Mouse (Mus musculus): Measurements from ENCODE around the gene Gpr25.

The Gpr25 gene

DNA sequence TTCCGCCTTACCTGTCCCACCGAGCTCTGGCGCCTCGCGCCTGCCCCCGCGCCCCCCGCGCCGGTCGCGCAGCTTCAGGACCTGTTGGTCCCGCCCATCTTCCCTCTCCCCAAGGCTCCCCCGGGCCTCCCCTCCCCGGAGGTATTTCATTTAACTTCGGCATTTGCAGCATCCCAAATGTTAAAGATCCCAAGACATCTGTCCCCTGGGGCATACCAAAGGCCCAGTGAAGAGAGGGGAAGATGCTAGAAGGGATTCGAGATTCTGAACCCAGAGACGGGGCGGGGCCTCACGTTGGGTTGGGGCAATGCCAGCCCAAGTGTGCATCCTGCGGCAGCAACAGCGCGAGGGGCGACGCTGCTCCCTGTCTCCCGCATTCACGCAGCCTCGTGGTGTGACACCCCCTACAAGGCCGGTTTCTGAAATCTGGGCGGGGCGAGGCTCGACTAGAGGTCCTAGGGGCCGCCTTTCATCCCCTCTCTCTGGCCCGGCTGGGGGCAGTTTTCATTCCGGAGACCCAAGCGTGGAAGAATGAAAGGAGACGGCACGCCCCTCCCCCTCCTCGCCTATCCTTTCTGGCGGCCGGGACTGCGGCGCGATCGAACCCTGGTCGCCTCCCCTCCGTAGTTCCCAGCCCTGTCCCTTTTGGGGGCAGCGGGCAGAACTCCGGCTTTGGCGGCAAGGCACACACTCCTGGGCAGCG, 26.6 kb downstream of the Gpr25 start, which contains the start of gene Inava:
Inava (minus strand) TSS at position 373 of the 703 bp plus-strand sequence.
- DNase-seq (ENCODE audit: low read depth, low spot score) = peak; percentile 86

DNA sequence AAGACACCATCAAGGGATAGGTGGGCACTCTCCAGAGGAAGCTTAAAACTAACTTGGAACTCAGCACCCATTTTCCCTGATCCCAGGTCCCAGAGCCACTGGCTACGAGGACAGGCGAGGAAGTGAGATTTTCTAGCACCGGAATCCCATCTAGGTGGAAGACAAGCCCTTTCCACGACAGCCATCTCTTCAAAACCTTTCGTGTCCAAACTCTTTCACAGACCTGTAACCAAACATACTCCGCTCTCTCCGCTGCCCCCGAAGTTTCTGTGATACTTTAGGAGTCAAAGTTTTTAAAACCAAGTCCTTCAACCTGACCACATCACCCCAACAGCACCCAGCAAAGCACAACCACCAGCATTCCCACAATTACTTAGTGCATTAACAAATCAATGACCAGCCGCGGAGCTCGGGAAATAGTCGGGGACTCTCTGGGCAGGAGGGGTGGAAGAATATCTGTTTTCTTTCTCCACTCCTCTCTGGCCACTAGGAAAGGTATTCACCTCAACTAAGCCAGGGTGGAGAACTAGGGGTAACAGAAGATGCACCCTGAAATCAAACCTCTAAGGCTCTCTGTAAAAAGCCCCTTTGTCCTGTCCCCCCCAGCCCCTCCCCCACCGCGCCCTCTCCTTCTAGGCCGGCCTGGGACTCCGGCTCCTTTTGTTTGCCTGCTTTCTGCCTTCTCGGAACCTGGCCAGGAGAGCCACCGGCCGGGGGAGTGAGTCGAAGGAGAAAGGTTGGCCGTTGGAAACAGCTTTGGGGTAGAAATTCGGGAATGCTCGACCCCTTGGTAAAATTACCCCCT, 27.5 kb downstream of the Gpr25 start:
- no peak for DNase-seq (ENCODE audit: low read depth, low spot score)

DNA sequence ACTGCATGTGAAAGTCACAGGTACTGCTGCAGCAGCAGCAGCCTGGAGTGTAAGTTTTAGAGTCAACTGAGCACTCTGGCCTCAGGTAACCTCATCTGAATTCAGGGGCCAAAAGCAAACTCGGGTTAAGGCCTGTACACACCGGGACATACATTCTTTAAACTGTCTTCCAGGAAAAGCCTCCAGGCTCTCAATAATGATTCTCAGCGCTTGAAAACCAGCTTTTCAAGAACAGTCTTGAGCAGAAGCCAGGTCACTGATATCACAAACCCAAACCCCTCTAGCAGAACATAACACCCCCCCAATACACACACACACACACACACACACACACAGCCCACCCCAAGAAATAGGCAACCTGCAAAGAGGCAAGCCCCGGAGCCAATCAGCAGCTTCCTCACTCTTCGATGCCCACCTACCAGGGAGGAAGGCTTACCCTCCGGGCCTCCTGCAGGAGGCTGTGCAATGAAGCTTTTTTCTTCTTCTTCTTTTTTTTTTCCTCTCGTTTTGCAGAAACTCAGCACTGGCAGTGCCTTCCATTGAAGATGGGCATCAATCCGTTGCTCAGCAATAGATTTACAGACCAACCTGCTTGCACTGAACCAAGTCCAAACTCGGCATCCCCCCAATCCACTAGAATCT, 28.3 kb downstream of the Gpr25 start:
- no peak for DNase-seq (ENCODE audit: low read depth, low spot score)

- no peak for DNase-seq (ENCODE audit: low read depth, low spot score)
Observed at GRCm38 (mm10) chr1:136231596-136231995, 29.1 kb downstream of the Gpr25 start.

DNA sequence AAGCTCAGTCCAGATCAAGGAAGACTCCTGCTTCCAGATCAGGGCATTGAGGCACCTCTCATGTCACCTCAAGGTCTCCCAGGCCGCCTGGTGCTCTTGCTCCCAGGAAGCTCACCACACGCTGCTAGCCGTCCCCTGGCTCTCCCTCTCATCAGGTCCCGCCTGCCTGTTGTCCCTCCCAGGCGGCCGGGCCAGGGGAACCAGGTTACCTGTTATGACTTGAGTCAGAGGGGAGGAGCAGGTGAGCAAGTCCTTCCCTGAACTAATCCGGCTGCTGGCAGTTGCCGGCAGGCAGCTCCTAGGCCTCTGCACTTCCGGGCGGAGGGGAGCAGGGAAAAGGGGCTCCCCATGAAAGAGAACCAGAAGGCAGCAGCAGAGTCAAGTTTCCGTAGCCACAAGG, 30.5 kb downstream of the Gpr25 start:
- DNase-seq (ENCODE audit: low read depth, low spot score) = no peak

- DNase-seq (ENCODE audit: low read depth, low spot score) = no peak
Observed at GRCm38 (mm10) chr1:136229040-136229373, 31.7 kb downstream of the Gpr25 start.

DNA sequence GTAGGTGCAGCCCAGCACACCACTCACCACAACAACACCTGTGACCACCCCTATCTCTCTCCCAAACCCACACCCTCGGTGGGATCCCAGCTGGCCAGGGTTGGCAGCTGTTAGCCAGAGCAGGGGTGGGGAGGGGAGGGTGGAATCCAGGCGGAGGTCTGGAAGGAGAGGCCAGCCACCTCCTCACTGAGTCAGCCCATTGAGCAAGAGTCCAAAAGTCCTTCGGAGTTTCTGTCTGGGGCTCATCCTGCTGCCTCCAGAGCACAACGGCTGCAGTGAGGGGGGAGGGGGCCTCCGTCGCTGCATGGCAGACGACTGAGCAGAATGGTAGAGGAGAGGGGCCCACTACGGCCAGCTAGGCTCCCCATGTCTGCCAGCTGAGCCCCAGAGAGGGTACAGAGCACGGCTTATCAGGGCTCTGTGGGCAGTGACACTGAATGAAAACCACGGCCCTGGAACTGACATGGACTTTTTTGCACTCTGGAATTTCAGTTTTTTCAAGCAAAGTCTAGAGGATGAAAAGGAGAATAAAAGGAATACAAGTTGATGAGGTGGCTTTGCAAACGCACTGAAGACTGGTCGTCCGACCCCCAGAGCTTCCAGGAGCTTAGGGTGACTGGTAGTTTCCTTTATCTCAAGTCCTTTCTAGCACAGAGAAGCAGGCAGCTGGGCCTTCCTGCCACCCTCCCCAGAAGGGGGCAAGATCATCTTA, 32.2 kb downstream of the Gpr25 start:
- no peak for DNase-seq (ENCODE audit: low read depth, low spot score)

DNA sequence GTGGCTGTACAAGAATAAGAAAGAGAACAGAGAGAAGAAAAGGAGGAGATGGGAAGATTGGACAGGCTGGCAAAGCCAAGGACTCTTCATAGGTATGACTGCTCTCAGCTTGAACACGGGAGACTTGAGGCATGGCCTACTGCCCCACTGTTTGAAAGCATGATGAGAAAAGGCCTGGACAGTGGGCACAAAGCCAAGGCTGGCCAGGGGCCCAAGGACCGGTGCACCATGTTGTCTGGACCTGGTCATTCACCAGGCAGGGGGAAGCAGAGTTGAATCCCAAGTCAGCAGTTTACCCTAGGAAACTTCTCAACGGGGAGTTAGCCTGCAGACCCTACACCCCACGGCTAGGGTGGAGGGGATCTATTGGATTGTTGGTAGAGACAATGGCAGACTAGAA, 32.8 kb downstream of the Gpr25 start:
- no peak for DNase-seq (ENCODE audit: low read depth, low spot score)

GRCm38 (mm10) chr1:136226626-136227025, 34.0 kb downstream of the Gpr25 start:
- no peak for DNase-seq (ENCODE audit: low read depth, low spot score)

DNA sequence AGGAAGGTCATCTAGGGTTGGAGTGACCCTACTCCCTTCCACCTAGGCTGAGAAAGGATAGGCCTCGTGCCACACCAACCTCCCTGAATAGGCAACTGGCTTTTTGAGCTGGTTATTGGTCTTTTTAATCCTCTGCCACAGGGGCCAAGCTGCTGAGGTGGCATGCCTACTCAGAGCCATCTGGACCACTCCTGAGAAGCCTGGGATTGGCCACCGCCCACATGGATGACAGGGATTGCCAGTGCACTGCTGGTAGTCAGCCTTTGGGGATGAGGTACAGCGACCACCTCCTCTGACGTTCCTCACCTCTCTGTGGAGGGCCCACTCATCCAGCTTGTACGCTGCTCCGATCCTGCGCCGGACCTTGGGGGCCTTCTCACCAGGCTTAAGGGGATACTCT, 34.8 kb downstream of the Gpr25 start:
- no peak for DNase-seq (ENCODE audit: low read depth, low spot score)

- no peak for DNase-seq (ENCODE audit: low read depth, low spot score)
Observed at GRCm38 (mm10) chr1:136223758-136224342, 36.8 kb downstream of the Gpr25 start.

DNA sequence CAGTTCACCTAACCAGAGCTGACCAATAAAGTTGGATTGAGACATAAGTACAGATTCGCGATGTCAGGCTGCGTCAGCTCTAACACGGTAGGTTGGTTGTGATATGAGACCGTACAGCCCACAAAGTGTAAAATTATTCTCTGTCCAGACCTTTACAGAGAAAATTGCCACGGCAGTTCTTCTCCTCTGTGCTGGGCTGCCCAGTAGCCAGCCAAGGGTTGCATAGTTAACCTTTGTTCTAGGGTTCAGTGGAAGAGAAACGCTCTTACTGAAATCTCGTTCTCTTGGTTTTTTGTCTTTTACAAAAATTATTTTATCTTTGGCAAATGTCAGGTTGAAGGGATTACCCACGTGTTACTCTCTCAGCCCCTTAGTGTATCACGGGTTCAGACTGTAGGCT, 38.3 kb downstream of the Gpr25 start:
- DNase-seq (ENCODE audit: low read depth, low spot score) = no peak

- DNase-seq (ENCODE audit: low read depth, low spot score) = no peak
Observed at GRCm38 (mm10) chr1:136220037-136220871, 40.4 kb downstream of the Gpr25 start.

DNA sequence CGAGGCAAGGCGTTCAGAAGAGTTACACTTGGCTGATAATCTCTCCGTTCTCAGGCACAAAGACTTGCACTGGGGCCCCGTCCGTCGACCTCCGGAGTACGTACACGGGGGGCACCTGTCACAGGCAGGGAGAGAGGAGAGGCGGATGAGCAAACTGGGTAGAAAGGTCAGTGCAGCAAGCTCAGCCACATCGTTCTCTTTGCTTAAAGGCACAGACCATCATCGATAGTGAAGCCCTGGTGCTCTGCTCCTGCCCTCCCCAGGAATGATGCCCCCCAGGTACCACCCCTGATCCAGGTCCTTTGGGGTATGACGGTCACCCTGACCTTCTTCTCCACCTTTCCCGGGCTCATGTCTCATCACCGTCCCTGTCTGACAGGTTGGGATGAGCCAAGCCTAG, 46.4 kb downstream of the Gpr25 start:
- no peak for DNase-seq (ENCODE audit: low read depth, low spot score)

DNA sequence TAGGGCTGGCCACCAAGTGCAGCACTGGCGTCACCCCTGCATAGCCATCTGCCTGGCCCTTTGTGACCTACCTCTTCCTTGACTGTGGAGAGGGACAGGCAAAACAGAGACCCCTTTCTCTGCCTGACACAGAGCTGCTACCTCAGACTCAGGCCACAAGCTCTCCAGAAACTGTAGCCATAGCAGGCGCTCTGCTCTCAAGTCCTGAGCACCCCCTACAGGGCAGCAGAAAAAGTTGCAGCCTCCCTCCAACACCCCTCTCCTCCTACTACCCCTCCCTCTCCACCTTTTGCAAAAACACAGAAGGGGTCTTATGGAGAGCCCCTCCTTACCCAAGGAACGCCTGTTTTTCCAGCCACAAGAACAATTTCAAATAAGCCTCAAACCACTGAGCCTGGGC, 47.9 kb downstream of the Gpr25 start, which contains the start of gene Mroh3:
Mroh3 (minus strand) TSS at position 26 of the 400 bp plus-strand sequence.
- DNase-seq (ENCODE audit: low read depth, low spot score) = no peak
